Mouse (Mus musculus) liver, embryonic 14.5 days (tissue): ENCODE data around the gene Lman2. TPM values are rescaled to one million over a fixed set of nuclear protein-coding genes. Genes with fewer than 3 reads are reported as not detected.

ENCODE experiments used
- ATAC-seq: fragments of 200-750 bp; cut with Nextera tagmentation; 2 replicates; pipeline ENCODE4 v1.8.0; 2017; ENCODE audit warnings: moderate number of reproducible peaks, mild to moderate bottlenecking, moderate library complexity; ENCODE audit not compliant: insufficient read depth
- DNase-seq, 3 experiments: peaks; one replicate each; pipeline ENCODE4 v3.0.0-alpha.2; 2012 to 2013; ENCODE audit warnings: low read depth in 3 of 3, low spot score in 3 of 3
- H3K27ac ChIP-seq: fragments of 300-500 bp; sonication (generic); 2 replicates; pipeline ENCODE4 v1.5.1; 2014; ENCODE audit warnings: moderate library complexity, mild to moderate bottlenecking, control low read depth, inconsistent platforms
- H3K27me3 ChIP-seq: fragments of 300-500 bp; sonication (generic); 2 replicates; pipeline ENCODE4 v1.6.1; 2014; ENCODE audit warnings: mild to moderate bottlenecking, low read length, moderate library complexity; ENCODE audit not compliant: control insufficient read depth, insufficient read depth
- H3K36me3 ChIP-seq: fragments of 300-500 bp; sonication (generic); replicated peaks from 2 replicates; pipeline ENCODE4 v1.6.1; 2014; ENCODE audit warnings: low read depth; ENCODE audit not compliant: control insufficient read depth, insufficient read depth
- H3K4me1 ChIP-seq, 2 experiments: fragments of 200-500 bp in 1 of 2; fragments of 300-500 bp in 1 of 2; sonication (generic) in 1 of 2; replicated peaks; 2 replicates each; pipeline ENCODE4 v1.6.1; 2012 to 2014; ENCODE audit warnings: antibody characterized with exemption in 1 of 2, inconsistent platforms in 1 of 2, low read length in 1 of 2; ENCODE audit not compliant: control insufficient read depth in 2 of 2, insufficient read depth in 2 of 2
- H3K4me2 ChIP-seq: fragments of 300-500 bp; sonication (generic); 2 replicates; pipeline ENCODE4 v1.6.1; 2014; ENCODE audit warnings: low read depth, mild to moderate bottlenecking, control low read depth, moderate library complexity
- H3K4me3 ChIP-seq, 2 experiments: fragments of 200-500 bp in 1 of 2; fragments of 300-500 bp in 1 of 2; sonication (generic) in 1 of 2; 2 replicates each; pipeline ENCODE4 v1.5.1; 2012 to 2014; ENCODE audit warnings: low read depth in 2 of 2, low read length in 2 of 2, mild to moderate bottlenecking in 2 of 2, control low read depth in 1 of 2, inconsistent platforms in 1 of 2, moderate library complexity in 1 of 2; ENCODE audit not compliant: insufficient read depth in 1 of 2
- H3K9ac ChIP-seq: fragments of 300-500 bp; sonication (generic); replicated peaks from 2 replicates; pipeline ENCODE4 v1.6.1; 2014; ENCODE audit warnings: mild to moderate bottlenecking, control low read depth, moderate library complexity
- H3K9me3 ChIP-seq: fragments of 300-500 bp; sonication (generic); 2 replicates; pipeline ENCODE4 v1.6.1; 2016; ENCODE audit warnings: low read length, mixed read lengths; ENCODE audit not compliant: control insufficient read depth
- CTCF ChIP-seq: IDR thresholded peaks from 2 replicates; pipeline ENCODE4 v1.5.1; 2016; ENCODE audit warnings: antibody characterized with exemption, low read depth, control low read depth
- EP300 ChIP-seq: IDR thresholded peaks from 2 replicates; pipeline ENCODE4 v1.6.1; 2016; ENCODE audit warnings: antibody characterized with exemption, low read depth
- WGBS: fragments of 180-500 bp; shearing (Covaris S2); extraction: QIAGEN DNeasy Blood & Tissue Kit; methylation state at CpG from one replicate; pipeline ENCODE4 v1.1.7; 2014; ENCODE audit not compliant: insufficient replicate concordance; 5-methylcytosine and 5-hydroxymethylcytosine counted together
- polyA plus RNA-seq, 2 experiments: library from polyadenylated mRNA; depleted of rRNA in 1 of 2; stranded (reverse) in 1 of 2; unstranded in 1 of 2; fragments of >200 nt; fragmentation: Nextera tagmentation in 1 of 2; extraction: Ambion mirVana in 1 of 2; gene quantifications; 2 replicates each; pipeline versions ENCODE4 v1.2.1 to v1.2.3; 2012 to 2014

The Lman2 gene
- polyA plus RNA-seq, 2 experiments, result 35.3 to 50.3 TPM

DNA sequence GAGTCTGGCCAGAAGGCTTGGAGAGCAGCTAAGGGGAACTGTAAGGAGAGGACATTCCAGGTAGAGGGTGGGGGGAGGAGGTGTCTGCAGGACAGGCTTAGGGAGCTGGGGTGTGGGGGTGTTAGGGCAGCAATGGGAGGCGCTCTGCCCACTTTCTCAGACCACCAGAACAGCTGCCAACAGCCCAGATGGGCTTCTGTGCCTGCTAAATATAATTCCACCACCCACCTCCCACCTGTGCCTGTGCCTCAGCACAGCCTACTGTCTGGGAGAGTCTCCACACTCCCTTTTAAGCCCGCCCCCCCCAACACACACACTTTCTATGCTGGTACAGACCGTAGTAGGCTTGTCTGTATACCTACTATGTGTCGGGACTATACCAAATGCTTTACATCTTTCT lies 19.2 kb upstream of the Lman2 start:
- WGBS, result 63% methylated on average over 4 of the region's 4 CpGs
- H3K36me3 ChIP-seq, result no peaks in the 10 kb centered on the region
- no peaks in the 10 kb centered on the region; a peak in 1 of 4 replicates for H3K4me1 ChIP-seq
- no peak overlapping the region for H3K4me3 ChIP-seq
- DNase-seq, result no peak
- TF ChIP-seq EP300 (no peak), CTCF (no peak)
- H3K27me3 ChIP-seq, result no peaks in the 10 kb centered on the region
- no peak overlapping the region for H3K4me2 ChIP-seq
- no peak overlapping the region for H3K9ac ChIP-seq
- H3K27ac ChIP-seq, result no peak overlapping the region
- H3K9me3 ChIP-seq, result no peaks in the 10 kb centered on the region
- no peak for ATAC-seq

DNA sequence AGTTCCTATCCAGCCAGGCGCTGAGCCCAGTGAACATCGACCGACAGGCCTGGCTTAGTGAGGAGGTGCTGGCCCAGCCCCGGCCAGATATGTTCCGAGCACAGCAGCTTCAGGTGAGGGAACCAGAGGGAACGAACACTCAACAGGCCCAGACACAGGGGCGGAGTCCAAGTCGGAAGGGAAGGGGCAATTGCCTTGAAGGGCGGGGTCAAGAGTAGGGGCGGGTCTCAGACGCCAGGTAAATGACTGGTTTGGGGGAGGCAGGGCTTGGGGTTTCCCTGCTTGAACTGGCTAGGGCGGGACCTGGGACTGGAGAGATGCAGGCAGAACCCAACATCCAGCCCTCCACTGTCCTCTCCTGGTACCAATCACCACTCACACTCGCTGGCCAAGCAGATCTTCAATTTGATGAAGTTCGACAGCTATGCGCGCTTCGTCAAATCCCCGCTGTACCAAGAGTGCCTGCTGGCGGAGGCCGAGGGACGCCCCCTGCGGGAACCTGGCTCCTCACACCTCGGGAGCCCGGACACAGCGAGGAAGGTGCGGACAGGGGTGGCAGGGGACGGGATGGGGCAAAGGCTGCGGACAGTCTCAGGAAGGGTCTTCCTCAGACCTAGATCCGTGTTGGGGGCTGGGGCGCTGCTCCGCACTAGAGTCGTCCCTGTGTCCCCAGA lies 16.5 kb upstream of the Lman2 start:
- ATAC-seq (no peak), DNase-seq (no peak)
- WGBS, result 67% methylated on average over 32 of the region's 32 CpGs
- TF ChIP-seq CTCF (no peak), EP300 (no peak)
- H3K36me3 ChIP-seq, result no peaks in the 10 kb centered on the region
- H3K4me2 ChIP-seq, result no peak overlapping the region
- H3K9me3 ChIP-seq, result no peaks in the 10 kb centered on the region
- no peak overlapping the region for H3K27ac ChIP-seq
- H3K4me1 ChIP-seq, result no peaks in the 10 kb centered on the region; a peak in 1 of 4 replicates
- H3K27me3 ChIP-seq, result no peaks in the 10 kb centered on the region
- no peak overlapping the region for H3K4me3 ChIP-seq
- H3K9ac ChIP-seq, result no peak overlapping the region

DNA sequence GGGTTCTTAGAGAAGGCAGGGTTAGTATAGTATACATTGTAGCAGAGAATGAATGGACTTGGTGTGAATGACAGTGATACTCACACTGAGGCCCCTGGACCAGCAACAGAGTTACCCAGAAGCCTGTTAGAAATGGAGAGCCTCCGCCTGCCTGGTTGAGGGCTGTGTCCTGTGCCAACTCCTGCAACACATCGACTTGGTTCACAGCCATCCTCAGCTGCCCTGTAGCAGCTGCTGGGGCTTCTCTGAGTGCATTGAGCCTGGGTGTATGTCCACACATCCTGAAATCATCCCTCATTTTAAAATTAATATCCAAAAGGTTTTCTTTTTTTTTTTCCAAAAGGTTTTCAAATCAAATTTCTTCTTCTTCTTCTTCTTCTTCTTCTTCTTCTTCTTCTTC lies 13.3 kb upstream of the Lman2 start:
- no peaks in the 10 kb centered on the region for H3K27me3 ChIP-seq
- peaks cover 3% of the 10 kb centered on the region in 2 experiments; a peak in 3 of 4 replicates for H3K4me1 ChIP-seq
- WGBS, result 65% methylated on average over 2 of the region's 2 CpGs
- H3K36me3 ChIP-seq, result no peaks in the 10 kb centered on the region
- DNase-seq (no peak), ATAC-seq (no peak)
- H3K4me2 ChIP-seq, result no peak overlapping the region
- no peak overlapping the region for H3K4me3 ChIP-seq
- no peak overlapping the region for H3K9ac ChIP-seq
- no peak for TF ChIP-seq CTCF
- no peaks in the 10 kb centered on the region for H3K9me3 ChIP-seq
- no peak overlapping the region for H3K27ac ChIP-seq

DNA sequence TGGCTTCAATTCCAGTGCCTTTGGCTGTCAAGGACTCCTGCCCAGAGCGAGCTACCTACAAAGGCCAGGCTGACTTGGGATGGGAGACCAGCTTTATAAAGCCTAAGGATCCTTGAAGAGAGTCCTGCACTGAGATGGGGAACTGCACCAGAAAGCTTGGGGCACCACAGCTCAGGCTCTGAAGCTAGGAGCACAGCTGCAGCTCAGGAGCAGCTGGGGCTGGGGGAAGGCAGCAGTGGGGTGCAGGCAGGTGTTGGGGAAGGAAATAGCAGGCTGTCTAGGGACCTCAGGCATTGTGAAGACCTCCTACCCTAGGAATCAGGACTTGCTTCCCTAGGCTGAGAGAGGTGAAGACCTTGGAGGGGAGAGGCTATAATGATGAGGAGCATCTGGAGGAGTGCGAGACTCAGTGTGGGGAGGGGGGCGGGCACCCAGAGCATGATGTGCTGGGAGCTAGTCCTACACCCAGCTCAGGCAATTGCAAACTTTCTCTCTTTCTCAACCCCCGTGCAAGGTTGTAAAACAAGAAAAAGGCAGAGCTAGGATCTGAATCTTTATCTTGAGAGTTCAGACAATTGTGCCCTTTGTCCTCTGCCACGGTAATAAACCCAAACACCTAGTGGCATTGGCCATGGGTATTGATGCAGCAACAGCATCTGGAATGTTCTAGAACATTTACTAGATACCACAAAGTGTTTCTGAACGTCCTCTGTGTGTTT lies 11.8 kb upstream of the Lman2 start:
- ATAC-seq (no peak), DNase-seq (no peak)
- Histone ChIP-seq H3K4me3 (no peak overlapping the region), H3K4me1 (peaks cover 14 to 17% of the 10 kb centered on the region in 2 experiments), H3K27me3 (no peaks in the 10 kb centered on the region), H3K9ac (no peak overlapping the region), H3K27ac (no peak overlapping the region), H3K36me3 (no peaks in the 10 kb centered on the region), H3K9me3 (no peaks in the 10 kb centered on the region), H3K4me2 (no peak overlapping the region)
- no peak for TF ChIP-seq EP300
- TF ChIP-seq CTCF, result no peak
- 53% methylated on average over 6 of the region's 6 CpGs for WGBS

DNA sequence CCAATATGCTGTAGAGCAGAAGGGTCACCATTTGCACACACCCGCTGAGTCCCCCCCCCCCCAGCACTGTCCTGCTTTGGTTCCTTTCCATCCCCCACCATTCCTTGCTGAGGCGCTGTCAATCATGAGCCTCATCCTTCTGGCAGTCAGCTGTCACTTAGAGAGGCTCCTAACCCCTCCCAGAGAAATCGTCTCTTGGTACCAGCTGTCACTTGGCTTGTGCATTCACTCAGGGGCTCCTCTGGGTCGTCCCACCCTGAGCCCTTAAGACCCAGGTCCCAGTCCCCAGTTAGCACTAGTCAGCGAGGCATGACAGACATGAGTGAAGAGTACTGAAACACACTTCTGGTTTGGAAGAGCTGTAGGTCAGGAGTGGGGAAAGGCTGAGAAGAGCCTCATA lies 9.2 kb upstream of the Lman2 start:
- Histone ChIP-seq H3K27me3 (no peaks in the 10 kb centered on the region), H3K4me1 (peaks cover 24 to 28% of the 10 kb centered on the region in 2 experiments), H3K27ac (no peak overlapping the region), H3K4me2 (no peak overlapping the region), H3K9ac (no peak overlapping the region), H3K4me3 (no peak overlapping the region), H3K9me3 (no peaks in the 10 kb centered on the region), H3K36me3 (no peaks in the 10 kb centered on the region)
- no peak for ATAC-seq
- 40% methylated on average over 5 of the region's 5 CpGs for WGBS
- DNase-seq, result no peak
- TF ChIP-seq CTCF (no peak), EP300 (no peak)
